Mouse (Mus musculus) adrenal gland, postnatal 25 days (tissue): ENCODE measurements around the gene Gm1123. TPM values are rescaled to one million over a fixed set of nuclear protein-coding genes. Genes with fewer than 3 reads are reported as not detected.

Experiments used
- total RNA-seq: library from RNA; stranded (reverse); gene quantifications from 2 replicates; pipeline ENCODE4 v1.2.3, GENCODE M21; 2021

Gm1123 gene
- total RNA-seq, 1 experiment from 2014 or later = not detected

Other genes starting within 250 kb of the Gm1123 start
- not detected in 2 replicates for gene Prr23a1, start 193.2 kb downstream of the Gm1123 start, total RNA-seq
- gene Prr23a2, start 179.2 kb downstream of the Gm1123 start, total RNA-seq = not detected in 2 replicates
- not detected in 2 replicates for gene Prr23a3, start 170.9 kb downstream of the Gm1123 start, total RNA-seq
- not detected in 2 replicates for gene 7420426K07Rik, start 132.6 kb downstream of the Gm1123 start, total RNA-seq
- not detected in 2 replicates for gene Foxl2, start 80.4 kb downstream of the Gm1123 start, total RNA-seq
- 25.5 and 29.5 TPM in 2 replicates for gene Faim, start 49.3 kb downstream of the Gm1123 start, total RNA-seq
- 15.0 and 15.2 TPM in 2 replicates for gene Pik3cb, start 104.9 kb upstream of the Gm1123 start, total RNA-seq
- gene Faiml, start 201.5 kb upstream of the Gm1123 start, total RNA-seq = not detected in 2 replicates
- gene Cep70, start 207.7 kb upstream of the Gm1123 start, total RNA-seq = 7.5 and 11.7 TPM in 2 replicates